Mouse (Mus musculus): ENCODE results near the gene Olfr97.

DNA sequence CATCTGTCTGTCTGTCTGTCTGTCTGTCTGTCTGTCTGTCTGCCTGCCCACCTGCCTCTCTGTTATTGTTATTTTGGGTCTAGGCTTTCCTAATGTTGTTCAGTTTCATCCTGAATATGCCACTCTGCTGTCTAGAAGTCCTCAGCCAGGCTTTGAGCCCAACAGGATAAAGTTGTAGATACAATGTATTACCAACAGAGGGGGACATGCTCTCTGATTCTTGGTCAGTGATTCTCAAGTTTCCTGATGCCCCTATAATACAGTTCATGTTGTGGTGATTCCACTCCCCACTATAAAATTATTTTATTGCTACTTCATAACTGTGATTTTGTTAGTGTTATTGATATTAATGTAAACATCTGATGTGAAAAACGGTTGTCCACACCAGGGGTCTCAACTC is 15.3 kb downstream of the Olfr97 start:
- 0 out of 2 replicates have a peak, but pooled peaks have one; percentile 2 for TF ChIP-seq CTCF (IDR thresholded peaks at IDR 0.05; ENCODE audit: insufficient read depth, low read length)
- no peak for TF ChIP-seq POLR2A (IDR thresholded peaks at IDR 0.05; ENCODE audit: borderline replicate concordance, extremely low read depth, low read depth, low read length)

All from lung, adult 2 months (tissue).